In the genomic region with DNA sequence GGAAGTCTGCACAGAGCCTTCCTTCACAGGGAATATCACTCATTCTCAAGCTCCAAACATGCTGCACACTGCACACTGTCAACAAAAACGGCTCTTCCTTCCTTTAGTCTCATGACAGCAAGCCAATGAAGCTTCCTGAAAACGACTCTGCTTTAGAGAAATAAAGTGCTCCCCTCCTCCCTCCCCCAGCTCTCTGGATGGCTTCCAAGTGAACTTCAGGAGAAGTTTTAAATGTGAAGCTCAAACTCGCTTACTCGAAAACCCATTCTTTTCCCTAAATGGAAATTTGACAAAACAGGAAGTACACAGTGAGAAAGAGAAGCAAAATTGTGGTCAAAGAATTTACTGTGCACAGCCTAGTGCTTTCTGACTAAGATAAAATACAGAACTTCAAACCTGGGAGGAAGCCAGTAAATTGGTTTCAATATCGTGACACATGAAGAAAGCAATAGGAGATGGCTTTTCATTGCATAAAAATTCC, we compare ENCODE assay signal across 8 mouse cellular contexts. TPM values are rescaled to one million over a fixed set of nuclear protein-coding genes. Genes with fewer than 3 reads are reported as not detected.
DNase-seq lines count a peak whose midpoint lies in the region; ATAC-seq and TF ChIP-seq lines count a peak whose summit lies in the region.

No protein-coding gene starts in this region.

- peaks cover 10% of the 10 kb centered on the region for H3K36me3 ChIP-seq in heart, embryonic 11.5 days (ENCODE audit: control insufficient read depth, insufficient read depth, low read length)
- H3K36me3 ChIP-seq in MEL (ENCODE audit: control insufficient read depth in 1 of 2, insufficient read depth in 2 of 2, low read length in 2 of 2) = peaks cover 15 to 26% of the 10 kb centered on the region in 2 experiments
- peaks cover 59% of the 10 kb centered on the region for H3K36me3 ChIP-seq in heart, embryonic 14.5 days (ENCODE audit: control insufficient read depth, insufficient read depth, low read length)
- peaks cover 45% of the 10 kb centered on the region for H3K36me3 ChIP-seq in limb, embryonic 14.5 days (ENCODE audit: control insufficient read depth, insufficient read depth, low read length)

- no peak overlapping the region for H3K4me2 ChIP-seq in heart, embryonic 11.5 days
- peak overlapping the region; percentile 23 for H3K4me2 ChIP-seq in heart, embryonic 14.5 days (ENCODE audit: low read length)
- H3K4me2 ChIP-seq in limb, embryonic 14.5 days (replicated peaks; ENCODE audit: low read depth, low read length, severe bottlenecking) = no peak overlapping the region

- 45% methylated on average over 5 of the region's 5 CpGs for WGBS in heart, embryonic 11.5 days (ENCODE audit: insufficient replicate concordance)
- WGBS in heart, embryonic 14.5 days = 39% methylated on average over 5 of the region's 5 CpGs
- 43% methylated on average over 5 of the region's 5 CpGs for WGBS in limb, embryonic 14.5 days

- ATAC-seq in heart, embryonic 11.5 days (replicated peaks; ENCODE audit: insufficient number of reproducible peaks, low FRiP score, low TSS enrichment) = no peak
- ATAC-seq in heart, embryonic 14.5 days (ENCODE audit: insufficient number of reproducible peaks, insufficient read depth, low FRiP score, low read depth) = no peak
- ATAC-seq in limb, embryonic 14.5 days (ENCODE audit: low FRiP score, low read depth) = no peak

- no peak overlapping the region for H3K9ac ChIP-seq in heart, embryonic 11.5 days (ENCODE audit: low read depth, low read length)
- H3K9ac ChIP-seq in MEL (ENCODE audit: control insufficient read depth, low read depth, low read length, poor library complexity, severe bottlenecking) = no peak overlapping the region; the same call in 1 of the 2 replicates
- no peak overlapping the region for H3K9ac ChIP-seq in heart, embryonic 14.5 days (ENCODE audit: low read length)
- H3K9ac ChIP-seq in limb, embryonic 14.5 days (ENCODE audit: low read depth, low read length, severe bottlenecking) = no peak overlapping the region

- peak; percentile 73 to 79 for TF ChIP-seq EP300 in MEL (IDR thresholded peaks at IDR 0.05; ENCODE audit: low read depth in 1 of 2, low read length in 2 of 2)

- H3K27ac ChIP-seq in heart, embryonic 11.5 days (ENCODE audit: low read depth, low read length) = no peak overlapping the region
- H3K27ac ChIP-seq in MEL (ENCODE audit: control insufficient read depth, low read depth, low read length) = peak overlapping the region; percentile 51
- peak overlapping the region; percentile 29 to 63; a peak in 3 of 4 replicates for H3K27ac ChIP-seq in heart, embryonic 14.5 days (replicated peaks in 1 of 2; ENCODE audit: control insufficient read depth in 1 of 2, insufficient read depth in 1 of 2, low read depth in 2 of 2, low read length in 2 of 2)
- H3K27ac ChIP-seq in limb, embryonic 14.5 days (replicated peaks; ENCODE audit: low read depth, low read length) = 0 out of 2 replicates have a peak overlapping the region, but pooled peaks have one; percentile 21

- no peak for TF ChIP-seq RAD21 in MEL (IDR thresholded peaks at IDR 0.05; ENCODE audit: low read depth, low read length)

- no peaks in the 10 kb centered on the region for H3K79me2 ChIP-seq in MEL (ENCODE audit: control insufficient read depth, insufficient read depth, low read length, poor library complexity)

- no peaks in the 10 kb centered on the region; the same call in 1 of the 2 replicates for H3K4me1 ChIP-seq in heart, embryonic 11.5 days (ENCODE audit: control insufficient read depth, insufficient read depth, low read length)
- peaks cover 4 to 17% of the 10 kb centered on the region in 2 experiments; a peak in 3 of 4 replicates for H3K4me1 ChIP-seq in MEL (ENCODE audit: control insufficient read depth in 1 of 2, insufficient read depth in 2 of 2, low read length in 2 of 2)
- peaks cover 0 to 10% of the 10 kb centered on the region in 2 experiments; a peak in 2 of 4 replicates for H3K4me1 ChIP-seq in heart, embryonic 14.5 days (ENCODE audit: control insufficient read depth in 2 of 2, insufficient read depth in 2 of 2, low read length in 2 of 2)
- H3K4me1 ChIP-seq in limb, embryonic 14.5 days (ENCODE audit: control insufficient read depth, insufficient read depth, low read length) = peaks cover 6% of the 10 kb centered on the region

- H3K4me3 ChIP-seq in heart, embryonic 11.5 days (ENCODE audit: low read depth, low read length) = no peak overlapping the region
- peak overlapping the region; percentile 2 to 46; a peak in 3 of 4 replicates for H3K4me3 ChIP-seq in MEL (ENCODE audit: control insufficient read depth in 1 of 2, insufficient read depth in 1 of 2, low read depth in 2 of 2, low read length in 2 of 2)
- no peak overlapping the region for H3K4me3 ChIP-seq in heart, embryonic 14.5 days (ENCODE audit: control insufficient read depth in 1 of 2, insufficient read depth in 1 of 2, low read depth in 1 of 2, low read length in 2 of 2)
- no peak overlapping the region for H3K4me3 ChIP-seq in limb, embryonic 14.5 days (replicated peaks; ENCODE audit: low read length)

- no peak for TF ChIP-seq CTCF in MEL (IDR thresholded peaks at IDR 0.05 in 2 of 3, conservative IDR thresholded peaks at IDR 0.05 in 1 of 3; ENCODE audit: control insufficient read depth in 1 of 3, insufficient read depth in 1 of 3, low read depth in 2 of 3, low read length in 3 of 3, poor library complexity in 1 of 3, severe bottlenecking in 1 of 3)

- TF ChIP-seq POLR2A in MEL (IDR thresholded peaks at IDR 0.05; ENCODE audit: control insufficient read depth in 1 of 2, insufficient read depth in 1 of 2, low read depth in 1 of 2, low read length in 2 of 2, poor library complexity in 1 of 2) = no peak
- no peak for TF ChIP-seq POLR2A in limb, embryonic 14.5 days (IDR thresholded peaks at IDR 0.05; ENCODE audit: borderline replicate concordance, extremely low read depth, insufficient read depth, insufficient read length)

- H3K9me3 ChIP-seq in heart, embryonic 11.5 days (replicated peaks; ENCODE audit: control insufficient read depth, low read length) = no peaks in the 10 kb centered on the region
- H3K9me3 ChIP-seq in MEL (replicated peaks; ENCODE audit: insufficient read depth, low read length) = no peaks in the 10 kb centered on the region
- H3K9me3 ChIP-seq in heart, embryonic 14.5 days (ENCODE audit: control insufficient read depth, low read length) = no peaks in the 10 kb centered on the region
- H3K9me3 ChIP-seq in limb, embryonic 14.5 days (ENCODE audit: control insufficient read depth, low read length) = no peaks in the 10 kb centered on the region

- DNase-seq in heart, adult 18-20 months = peak; percentile 71 to 79
- DNase-seq in MEL (ENCODE audit: low read depth, low spot score) = peak; percentile 95
- peak; percentile 55 for DNase-seq in limb, embryonic 14.5 days (ENCODE audit: low spot score)
- DNase-seq in naive thymus-derived CD4-positive, alpha-beta T cell, adult 2 months (ENCODE audit: low read depth) = peak; percentile 77
- DNase-seq in c-Kit-positive CD71-positive TER-119-positive erythroid progenitor cells, embryonic 14.5 days (ENCODE audit: low spot score) = no peak
- no peak for DNase-seq in embryo, embryonic 10 days (ENCODE audit: low spot score)

- H3K27me3 ChIP-seq in heart, embryonic 11.5 days (ENCODE audit: control insufficient read depth, insufficient read depth, low read length) = no peaks in the 10 kb centered on the region
- H3K27me3 ChIP-seq in MEL (ENCODE audit: control insufficient read depth in 1 of 2, insufficient read depth in 2 of 2, low read length in 2 of 2) = no peaks in the 10 kb centered on the region
- no peaks in the 10 kb centered on the region for H3K27me3 ChIP-seq in heart, embryonic 14.5 days (ENCODE audit: control insufficient read depth, insufficient read depth, low read length)
- H3K27me3 ChIP-seq in limb, embryonic 14.5 days (ENCODE audit: control insufficient read depth, insufficient read depth, low read length) = no peaks in the 10 kb centered on the region

TF ChIP-seq in MEL, 35 proteins besides CTCF, POLR2A, EP300 and RAD21 (continues in another document):
- peak; percentile 87 for TF ChIP-seq MYC (IDR thresholded peaks at IDR 0.05; ENCODE audit: low read depth, low read length)
- TF ChIP-seq SIN3A (IDR thresholded peaks at IDR 0.05; ENCODE audit: low read length) = peak; percentile 83
- TF ChIP-seq ZNF384 (IDR thresholded peaks at IDR 0.05; ENCODE audit: low read depth, low read length) = no peak
- peak; percentile 68 for TF ChIP-seq RCOR1 (IDR thresholded peaks at IDR 0.05; ENCODE audit: low read depth, low read length)
- TF ChIP-seq TAL1 (IDR thresholded peaks at IDR 0.05; ENCODE audit: low read length) = peak; percentile 36; the same call in 1 of the 2 replicates
- no peak for TF ChIP-seq NELFE (IDR thresholded peaks at IDR 0.05; ENCODE audit: low read depth, low read length)
- TF ChIP-seq ZMIZ1 (IDR thresholded peaks at IDR 0.05; ENCODE audit: low read depth, low read length) = no peak
- 0 out of 2 replicates have a peak, but pooled peaks have one; percentile 34 for TF ChIP-seq BHLHE40 (IDR thresholded peaks at IDR 0.05; ENCODE audit: borderline replicate concordance, low read depth, low read length)
- no peak for TF ChIP-seq ZC3H11A (IDR thresholded peaks at IDR 0.05; ENCODE audit: low read depth, low read length)
- no peak for TF ChIP-seq MEF2A (IDR thresholded peaks at IDR 0.05; ENCODE audit: extremely low read depth, insufficient replicate concordance, low read depth, low read length, poor library complexity, severe bottlenecking)
- no peak for TF ChIP-seq CHD2 (IDR thresholded peaks at IDR 0.05; ENCODE audit: low read length)

RNA-seq across cellular contexts. Expression of a gene that starts 16.3 kb away (rescaled TPM):
- total RNA-seq in heart, adult 18-20 months (2021) = 10 to 100 TPM; 11.1 to 12.2 TPM
- 27.1 and 28.8 TPM in 2 replicates for polyA plus RNA-seq in heart, embryonic 11.5 days (2014; fragmentation: Nextera tagmentation; extraction: Ambion mirVana)
- total RNA-seq in MEL (2012; rRNA removed) = 6.7 and 7.2 TPM in 2 replicates
- polyA plus RNA-seq in MEL (2012; ENCODE audit: insufficient read depth in 1 of 2, insufficient read length in 2 of 2, low read depth in 1 of 2, low replicate concordance in 2 of 2, missing spikeins in 1 of 2) = 10 to 100 TPM in 1 of 2 experiments, not detected in 1; 13.0 TPM
- 23.3 and 29.5 TPM in 2 replicates for polyA plus RNA-seq in heart, embryonic 14.5 days (2014; fragmentation: Nextera tagmentation; extraction: Ambion mirVana)
- 7.3 and 11.7 TPM in 2 replicates for polyA plus RNA-seq in limb, embryonic 14.5 days (2012; rRNA removed)
- polyA plus RNA-seq in limb, embryonic 14.5 days (2014; fragmentation: Nextera tagmentation; extraction: Ambion mirVana) = 32.2 and 40.8 TPM in 2 replicates

RNA-seq across cellular contexts. Expression of a gene that starts 25.0 kb away (rescaled TPM):
- total RNA-seq in heart, adult 18-20 months (2021) = 100 to 1,000 TPM; 182 to 184 TPM
- polyA plus RNA-seq in heart, embryonic 11.5 days (2014; fragmentation: Nextera tagmentation; extraction: Ambion mirVana) = 464 and 474 TPM in 2 replicates
- total RNA-seq in MEL (2012; rRNA removed) = 304 and 348 TPM in 2 replicates
- 100 to 1,000 TPM in 1 of 2 experiments, not detected in 1; 295 TPM for polyA plus RNA-seq in MEL (2012; ENCODE audit: insufficient read depth in 1 of 2, insufficient read length in 2 of 2, low read depth in 1 of 2, low replicate concordance in 2 of 2, missing spikeins in 1 of 2)
- polyA plus RNA-seq in heart, embryonic 14.5 days (2014; fragmentation: Nextera tagmentation; extraction: Ambion mirVana) = 427 and 453 TPM in 2 replicates
- polyA plus RNA-seq in limb, embryonic 14.5 days (2012; rRNA removed) = 196 and 245 TPM in 2 replicates
- polyA plus RNA-seq in limb, embryonic 14.5 days (2014; fragmentation: Nextera tagmentation; extraction: Ambion mirVana) = 543 and 594 TPM in 2 replicates

Comparison
In these comparisons a context has a peak if more than half of its experiments do, and no peak if none do; other contexts are left out.
1. DNase-seq: peak in heart, adult 18-20 months (2 of 2), MEL (single experiment), limb, embryonic 14.5 days (single experiment) and naive thymus-derived CD4-positive, alpha-beta T cell, adult 2 months (single experiment); none in c-Kit-positive CD71-positive TER-119-positive erythroid progenitor cells, embryonic 14.5 days (single experiment) and embryo, embryonic 10 days (single experiment).
2. H3K4me3 ChIP-seq: peak in MEL (2 of 2); none in heart, embryonic 11.5 days (single experiment), heart, embryonic 14.5 days (0 of 2) and limb, embryonic 14.5 days (single experiment).